Mouse (Mus musculus) limb, embryonic 11.5 days (tissue): Measurements from ENCODE around the gene Fbln5. TPM values are rescaled to one million over a fixed set of nuclear protein-coding genes. Genes with fewer than 3 reads are reported as not detected.

Experiments used
- ATAC-seq: fragments of 200-750 bp; cut with Nextera tagmentation; 2 replicates; pipeline ENCODE4 v1.8.0; 2017; ENCODE audit warnings: low read depth; ENCODE audit not compliant: insufficient number of reproducible peaks, low FRiP score, low TSS enrichment
- DNase-seq: peaks from one replicate; pipeline ENCODE4 v3.0.0-alpha.2; 2015; ENCODE audit warnings: low spot score
- H3K27ac ChIP-seq: fragments of 300-500 bp; sonication (generic); replicated peaks from 2 replicates; pipeline ENCODE4 v1.5.1; 2014; ENCODE audit warnings: low read depth, mild to moderate bottlenecking, low read length
- H3K27me3 ChIP-seq: fragments of 300-500 bp; sonication (generic); 2 replicates; pipeline ENCODE4 v1.6.1; 2014; ENCODE audit warnings: mild to moderate bottlenecking, low read length, mixed read lengths; ENCODE audit not compliant: control insufficient read depth, insufficient read depth
- H3K36me3 ChIP-seq: fragments of 300-500 bp; sonication (generic); 2 replicates; pipeline ENCODE4 v1.6.1; 2014; ENCODE audit warnings: mild to moderate bottlenecking, low read length, moderate library complexity, mixed read lengths; ENCODE audit not compliant: control insufficient read depth, insufficient read depth
- H3K4me1 ChIP-seq: fragments of 300-500 bp; sonication (generic); 2 replicates; pipeline ENCODE4 v1.6.1; 2014; ENCODE audit warnings: low read length, mixed read lengths; ENCODE audit not compliant: control insufficient read depth, insufficient read depth
- H3K4me2 ChIP-seq: fragments of 300-500 bp; sonication (generic); 2 replicates; pipeline ENCODE4 v1.6.1; 2014; ENCODE audit warnings: low read depth, mild to moderate bottlenecking, moderate library complexity; ENCODE audit not compliant: severe bottlenecking
- H3K4me3 ChIP-seq: fragments of 300-500 bp; sonication (generic); 2 replicates; pipeline ENCODE4 v1.5.1; 2014; ENCODE audit warnings: low read depth, low read length
- H3K9ac ChIP-seq: fragments of 300-500 bp; sonication (generic); 2 replicates; pipeline ENCODE4 v1.6.1; 2014; ENCODE audit warnings: mild to moderate bottlenecking, low read length
- H3K9me3 ChIP-seq: fragments of 300-500 bp; sonication (generic); 2 replicates; pipeline ENCODE4 v1.6.1; 2016; ENCODE audit warnings: low read length; ENCODE audit not compliant: control insufficient read depth
- WGBS: fragments of 180-500 bp; shearing (Covaris S2); extraction: QIAGEN DNeasy Blood & Tissue Kit; methylation state at CpG from one replicate; pipeline ENCODE4 v1.1.7; 2014; 5-methylcytosine and 5-hydroxymethylcytosine counted together
- polyA plus RNA-seq: library from polyadenylated mRNA; unstranded; fragments of >200 nt; fragmentation: Nextera tagmentation; extraction: Ambion mirVana; gene quantifications from 2 replicates; pipeline ENCODE4 v1.2.1, GENCODE M21; 2014

Gene Fbln5
- polyA plus RNA-seq, 1 experiment from 2014 or later, result 15.9 TPM

DNA sequence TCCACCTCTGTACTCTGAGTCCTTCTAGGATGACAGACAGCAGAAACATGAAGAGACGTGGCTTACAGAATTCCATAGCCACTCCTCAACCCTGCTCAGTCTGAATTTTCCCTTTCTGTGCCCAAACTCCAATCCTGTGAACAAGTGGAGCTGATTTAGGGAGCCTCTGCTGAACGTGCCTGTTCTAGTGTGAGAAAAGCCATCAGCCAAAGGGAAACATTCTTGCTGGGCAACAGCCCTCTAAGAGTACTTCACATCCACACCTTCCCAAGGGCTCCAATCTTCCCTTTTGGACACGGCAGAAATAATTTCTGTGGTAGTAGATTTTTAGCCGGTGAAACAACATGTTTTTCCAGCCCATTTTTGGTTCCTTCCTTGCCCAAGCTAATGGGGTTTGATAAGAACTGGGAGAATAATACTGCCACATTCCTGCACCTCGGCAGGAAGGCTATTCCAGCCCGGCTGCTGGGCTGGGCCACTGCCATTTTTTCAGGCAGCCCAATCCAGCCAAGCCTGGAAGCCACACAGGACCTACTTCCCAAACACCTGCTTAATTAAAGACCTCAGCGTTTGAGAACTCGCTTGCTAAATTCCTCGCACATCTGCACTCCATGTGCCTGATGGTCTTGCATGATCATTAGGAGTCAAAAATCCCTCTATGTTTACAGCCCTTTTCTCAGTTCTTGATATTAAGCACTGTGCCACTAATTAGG is 41.1 kb downstream of the Fbln5 start:
- no peaks in the 10 kb centered on the region for H3K27me3 ChIP-seq
- 40% methylated on average over 9 of the region's 9 CpGs for WGBS
- no peak overlapping the region for H3K4me3 ChIP-seq
- H3K27ac ChIP-seq, result no peak overlapping the region
- DNase-seq, result peak; percentile 54
- ATAC-seq, result no peak
- H3K9me3 ChIP-seq, result no peaks in the 10 kb centered on the region
- H3K36me3 ChIP-seq, result no peaks in the 10 kb centered on the region
- no peak overlapping the region for H3K4me2 ChIP-seq
- no peaks in the 10 kb centered on the region for H3K4me1 ChIP-seq
- H3K9ac ChIP-seq, result no peak overlapping the region

DNA sequence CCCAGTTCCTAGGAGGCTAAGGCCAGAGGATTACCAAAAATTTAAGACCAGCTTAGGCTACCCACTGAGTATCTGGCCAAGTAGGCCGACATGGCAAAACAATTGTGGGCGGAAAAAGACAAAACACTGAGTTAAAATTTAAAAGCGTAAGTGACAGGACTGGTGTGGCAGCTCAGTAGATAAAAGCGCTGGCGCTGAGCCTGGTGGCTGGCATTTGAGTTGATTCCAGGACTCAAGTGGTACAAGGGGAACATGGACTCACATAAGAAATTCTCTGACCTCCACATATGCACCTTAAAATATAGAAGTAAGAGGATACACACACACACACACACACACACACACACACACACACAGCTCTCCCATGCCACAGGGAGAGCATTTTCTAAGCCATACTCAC is 42.5 kb downstream of the Fbln5 start:
- ATAC-seq (no peak), DNase-seq (no peak)
- Histone ChIP-seq H3K36me3 (no peaks in the 10 kb centered on the region), H3K4me1 (no peaks in the 10 kb centered on the region), H3K27ac (no peak overlapping the region), H3K4me2 (no peak overlapping the region), H3K9me3 (no peaks in the 10 kb centered on the region), H3K4me3 (no peak overlapping the region), H3K27me3 (no peaks in the 10 kb centered on the region), H3K9ac (no peak overlapping the region)
- WGBS, result 89% methylated on average over 5 of the region's 5 CpGs

DNA sequence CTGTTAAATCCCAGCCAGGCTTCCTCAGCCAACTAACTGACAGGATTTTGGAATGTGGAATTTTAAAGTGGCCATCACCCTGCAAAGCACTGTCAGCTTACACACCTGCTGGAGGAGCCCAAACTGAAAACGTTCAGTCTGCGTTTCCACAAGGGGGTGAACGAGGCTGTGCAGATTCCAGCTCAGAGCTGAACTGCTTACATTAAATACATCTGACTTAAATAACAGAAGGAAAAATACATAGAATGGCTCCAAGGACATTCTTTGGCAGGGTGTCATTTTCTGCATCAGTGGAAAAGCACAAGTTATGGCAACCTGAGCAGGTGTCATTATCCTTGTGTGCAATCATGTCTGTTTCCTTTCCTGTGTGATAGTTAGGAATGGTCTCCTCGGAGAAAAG is 44.7 kb downstream of the Fbln5 start:
- no peaks in the 10 kb centered on the region for H3K36me3 ChIP-seq
- no peaks in the 10 kb centered on the region for H3K27me3 ChIP-seq
- DNase-seq (no peak), ATAC-seq (no peak)
- H3K27ac ChIP-seq, result no peak overlapping the region
- H3K4me2 ChIP-seq, result no peak overlapping the region
- no peaks in the 10 kb centered on the region for H3K4me1 ChIP-seq
- H3K9me3 ChIP-seq, result no peaks in the 10 kb centered on the region
- no peak overlapping the region for H3K9ac ChIP-seq
- WGBS, result 76% methylated on average over 4 of the region's 4 CpGs
- no peak overlapping the region for H3K4me3 ChIP-seq

DNA sequence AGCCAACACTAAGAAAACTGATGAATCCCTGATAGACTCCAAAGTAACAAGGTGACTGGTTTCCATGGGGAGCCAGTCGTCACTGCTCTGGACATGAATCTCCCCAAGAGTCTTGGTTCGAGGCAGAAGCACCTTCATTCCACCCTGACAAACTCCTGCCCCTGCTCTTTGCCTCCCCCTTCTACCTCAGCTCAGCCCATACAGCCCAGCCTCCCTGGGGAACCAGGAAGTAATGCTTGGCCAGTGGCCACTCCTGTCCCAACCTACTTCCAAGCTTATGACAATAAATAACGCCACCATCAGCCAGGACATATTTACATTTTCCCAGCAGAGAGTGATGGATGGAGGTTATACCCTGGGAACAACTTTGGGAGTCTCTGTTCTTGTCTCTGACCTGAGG is 45.9 kb downstream of the Fbln5 start:
- no peak for ATAC-seq
- WGBS, result 62% methylated on average over 3 of the region's 3 CpGs
- DNase-seq, result no peak

DNA sequence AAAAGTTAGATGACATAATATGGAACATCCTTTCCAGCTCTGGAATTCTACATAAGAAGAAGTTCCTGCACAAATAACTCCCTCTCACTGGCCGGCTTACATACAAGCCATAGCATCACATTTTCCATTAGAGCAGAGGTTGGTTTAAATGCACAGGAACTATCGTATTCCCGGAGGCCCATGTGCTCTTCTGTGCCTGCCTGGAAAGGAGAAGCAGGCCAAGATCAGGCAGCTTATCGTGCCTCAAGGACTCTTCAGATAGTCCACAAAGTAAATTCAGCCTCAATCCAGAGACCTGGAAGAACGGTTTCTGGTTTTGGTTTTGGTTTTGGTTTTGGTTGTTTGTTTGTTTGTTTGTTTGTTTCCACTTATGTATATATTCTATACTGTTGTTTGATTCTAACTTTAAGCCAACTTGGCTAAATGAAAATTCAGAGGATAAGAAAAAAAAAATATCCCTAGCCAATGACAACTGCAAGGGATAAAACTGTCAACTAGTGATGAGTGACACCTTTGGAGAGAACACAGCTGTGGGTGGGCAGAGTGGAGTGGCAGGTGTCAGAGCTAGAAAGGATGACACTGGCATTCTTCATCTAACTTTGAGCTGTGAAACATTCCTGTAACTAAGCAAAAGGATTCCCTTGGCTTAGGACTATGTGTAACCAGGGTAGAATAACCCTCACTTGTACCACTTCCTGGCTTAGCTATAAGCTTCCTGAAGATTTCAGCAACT is 48.4 kb downstream of the Fbln5 start:
- Histone ChIP-seq H3K4me3 (no peak overlapping the region), H3K9me3 (no peaks in the 10 kb centered on the region), H3K4me1 (peaks cover 3% of the 10 kb centered on the region; the same call in 1 of the 2 replicates), H3K27ac (no peak overlapping the region), H3K36me3 (no peaks in the 10 kb centered on the region), H3K27me3 (no peaks in the 10 kb centered on the region), H3K4me2 (no peak overlapping the region), H3K9ac (no peak overlapping the region)
- ATAC-seq (no peak), DNase-seq (no peak)
- 84% methylated on average over 5 of the region's 5 CpGs for WGBS

More for the DNA sequence above, 45.9 kb downstream of the Fbln5 start:
- no peaks in the 10 kb centered on the region for H3K27me3 ChIP-seq
- H3K4me2 ChIP-seq, result no peak overlapping the region
- H3K9me3 ChIP-seq, result no peaks in the 10 kb centered on the region
- H3K4me1 ChIP-seq, result no peaks in the 10 kb centered on the region
- no peaks in the 10 kb centered on the region for H3K36me3 ChIP-seq
- H3K9ac ChIP-seq, result no peak overlapping the region
- no peak overlapping the region for H3K27ac ChIP-seq
- no peak overlapping the region for H3K4me3 ChIP-seq

DNA sequence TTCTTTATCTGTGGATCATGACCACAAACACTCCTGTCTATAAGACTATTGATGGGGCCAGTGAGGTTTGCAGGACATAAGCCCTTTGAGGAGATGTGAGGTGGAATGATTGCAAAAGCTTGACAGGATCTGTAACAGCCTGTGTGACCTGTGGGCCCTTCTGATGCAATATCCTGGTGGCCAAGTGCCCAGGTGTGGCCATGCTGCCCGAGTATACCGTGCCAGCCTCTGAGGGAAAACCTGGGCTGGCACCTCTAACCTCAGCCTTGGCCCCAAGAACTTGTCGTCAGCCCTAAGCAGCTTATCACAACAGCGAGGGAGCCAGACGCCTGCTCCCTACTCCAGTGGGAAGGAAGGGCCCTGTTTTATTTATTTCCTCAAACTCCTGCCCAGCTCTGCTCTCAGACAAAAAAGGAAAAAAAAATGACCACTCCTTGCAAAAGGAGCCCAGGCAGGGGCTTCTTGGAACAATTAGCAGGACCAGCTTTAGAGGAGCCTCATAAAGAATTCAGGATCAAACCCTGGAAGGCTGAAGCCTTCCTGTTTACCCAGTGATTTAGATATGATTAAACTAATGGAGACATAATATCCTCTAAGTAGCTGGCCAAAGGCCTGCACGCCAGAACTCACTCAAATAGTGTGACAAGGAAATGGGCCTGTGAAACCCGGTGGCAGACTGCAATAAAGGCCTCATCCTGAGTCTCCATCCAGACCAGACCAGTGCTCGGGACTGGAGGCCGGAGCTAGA is 51.4 kb downstream of the Fbln5 start:
- DNase-seq, result no peak
- 44% methylated on average over 9 of the region's 9 CpGs for WGBS
- no peaks in the 10 kb centered on the region for H3K36me3 ChIP-seq
- H3K4me1 ChIP-seq, result peaks cover 3% of the 10 kb centered on the region; the same call in 1 of the 2 replicates
- H3K4me2 ChIP-seq, result no peak overlapping the region
- H3K4me3 ChIP-seq, result no peak overlapping the region
- H3K9me3 ChIP-seq, result no peaks in the 10 kb centered on the region
- no peak overlapping the region for H3K27ac ChIP-seq
- no peak for ATAC-seq
- no peaks in the 10 kb centered on the region for H3K27me3 ChIP-seq
- no peak overlapping the region for H3K9ac ChIP-seq

DNA sequence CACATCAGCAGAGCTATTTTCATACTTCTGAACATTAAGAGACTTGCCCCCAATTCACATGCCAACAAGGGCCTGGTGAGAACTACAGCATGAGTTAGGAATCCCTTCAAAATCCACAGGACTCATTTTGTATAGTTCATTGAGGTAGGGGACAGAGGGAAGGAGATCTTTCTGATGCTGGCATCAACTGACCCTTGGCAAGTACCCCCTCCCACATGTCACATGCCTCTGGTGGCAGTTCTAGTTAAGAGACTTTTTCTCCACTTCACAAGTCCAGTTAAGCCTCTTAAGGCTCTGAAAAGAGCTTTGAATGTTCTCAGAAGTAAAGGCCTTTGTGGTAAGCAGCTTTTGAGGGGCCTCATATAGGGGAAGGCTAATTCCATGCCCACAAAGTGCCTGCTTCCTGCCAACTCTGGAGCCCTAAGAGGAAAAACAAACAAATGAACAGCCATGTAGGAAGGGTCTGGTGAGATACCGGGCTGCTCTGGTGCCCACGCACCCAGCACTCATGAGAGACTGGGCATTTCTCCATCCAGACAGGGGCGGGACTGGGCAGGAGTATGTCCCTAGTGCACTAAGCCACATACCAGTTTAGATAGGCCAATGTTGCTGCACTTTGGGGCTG is 52.5 kb downstream of the Fbln5 start:
- no peaks in the 10 kb centered on the region for H3K36me3 ChIP-seq
- no peak for ATAC-seq

DNA sequence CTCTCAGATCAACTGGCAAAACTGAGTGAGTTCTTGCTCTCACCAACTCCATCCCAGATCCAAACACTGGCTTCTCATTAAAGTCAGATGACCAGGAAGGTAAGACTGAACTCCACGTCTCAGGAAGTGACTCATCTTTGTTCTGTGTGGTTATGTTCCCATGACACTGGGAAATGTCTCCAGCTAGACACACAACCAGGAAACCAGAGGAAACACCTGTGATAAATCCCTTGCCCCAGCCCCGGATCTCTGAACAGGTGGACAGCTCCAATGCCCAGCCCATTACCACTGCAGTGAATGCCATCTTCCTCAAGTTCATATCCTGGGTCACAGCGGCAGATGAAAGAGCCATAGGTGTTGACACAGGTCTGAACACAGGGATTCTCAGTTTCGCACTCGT is 54.0 kb downstream of the Fbln5 start:
- no peak for ATAC-seq
- no peak for DNase-seq
- Histone ChIP-seq H3K9ac (no peak overlapping the region), H3K36me3 (no peaks in the 10 kb centered on the region), H3K27ac (no peak overlapping the region), H3K4me3 (no peak overlapping the region), H3K27me3 (no peaks in the 10 kb centered on the region), H3K4me1 (peaks cover 3% of the 10 kb centered on the region; the same call in 1 of the 2 replicates), H3K4me2 (no peak overlapping the region), H3K9me3 (no peaks in the 10 kb centered on the region)
- 80% methylated on average over 5 of the region's 5 CpGs for WGBS

More for the DNA sequence above, 52.5 kb downstream of the Fbln5 start:
- H3K9ac ChIP-seq, result no peak overlapping the region
- no peak overlapping the region for H3K27ac ChIP-seq
- H3K4me3 ChIP-seq, result no peak overlapping the region
- WGBS, result 95% methylated on average over 3 of the region's 3 CpGs
- peaks cover 3% of the 10 kb centered on the region; the same call in 1 of the 2 replicates for H3K4me1 ChIP-seq
- H3K4me2 ChIP-seq, result no peak overlapping the region
- H3K9me3 ChIP-seq, result no peaks in the 10 kb centered on the region
- no peaks in the 10 kb centered on the region for H3K27me3 ChIP-seq
- DNase-seq, result no peak
